Mouse (Mus musculus): ENCODE measurements around the gene Zfp704.
"Not testable (repeated sequence)": the region's sequence is repeated elsewhere in the genome, so short reads cannot be mapped to it uniquely, and the experiment has no call there.

Gene Zfp704

GRCm38 (mm10) chr3:9598061-9598460 lies 11.8 kb downstream of the Zfp704 start:
- no peak for DNase-seq (ENCODE audit: low read depth, low spot score)

DNA sequence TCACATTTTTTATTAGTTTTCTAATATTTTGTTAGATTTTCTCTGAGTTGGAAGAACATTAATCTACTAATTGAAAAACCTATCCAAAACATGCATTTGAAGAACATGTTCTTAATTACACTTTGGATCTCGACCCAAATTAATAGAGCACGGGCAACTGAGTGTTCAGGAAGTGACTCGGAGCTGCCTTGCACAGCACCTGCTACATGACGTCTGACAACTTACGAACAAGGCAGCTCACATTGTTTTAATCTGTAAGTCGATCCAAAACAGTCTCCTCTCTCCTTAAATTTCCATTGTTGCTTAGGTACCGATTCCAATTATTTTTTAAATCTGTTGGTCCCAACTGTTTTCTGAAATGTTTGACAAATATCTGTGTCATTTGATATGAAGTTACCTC lies 15.4 kb downstream of the Zfp704 start:
- DNase-seq (ENCODE audit: low read depth, low spot score): no peak

- DNase-seq (ENCODE audit: low read depth, low spot score): peak; percentile 82
Observed at GRCm38 (mm10) chr3:9593832-9594231, 16.1 kb downstream of the Zfp704 start.

GRCm38 (mm10) chr3:9591416-9592110 lies 18.3 kb downstream of the Zfp704 start:
- no peak for DNase-seq (ENCODE audit: low read depth, low spot score)

DNA sequence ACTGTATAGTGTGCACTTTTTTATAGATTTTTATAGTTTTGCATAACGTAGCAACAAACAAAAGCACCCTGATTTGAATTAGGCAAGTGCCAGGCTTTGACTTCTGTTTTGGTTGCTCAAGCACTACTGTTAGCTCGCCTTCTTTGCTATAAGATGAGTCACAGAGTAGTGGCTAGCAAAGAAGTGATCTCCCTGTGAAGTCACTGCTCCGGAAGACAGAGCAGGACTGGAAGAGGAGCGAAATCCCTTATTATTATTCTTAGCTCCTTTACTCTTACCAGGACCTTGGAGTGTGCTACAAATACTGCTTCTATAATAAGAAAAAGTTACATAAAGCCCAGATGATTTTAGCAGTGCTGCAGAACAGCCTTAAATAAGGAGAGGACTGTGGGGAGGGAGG lies 21.2 kb downstream of the Zfp704 start:
- peak; percentile 67 for DNase-seq (ENCODE audit: low read depth, low spot score)

DNA sequence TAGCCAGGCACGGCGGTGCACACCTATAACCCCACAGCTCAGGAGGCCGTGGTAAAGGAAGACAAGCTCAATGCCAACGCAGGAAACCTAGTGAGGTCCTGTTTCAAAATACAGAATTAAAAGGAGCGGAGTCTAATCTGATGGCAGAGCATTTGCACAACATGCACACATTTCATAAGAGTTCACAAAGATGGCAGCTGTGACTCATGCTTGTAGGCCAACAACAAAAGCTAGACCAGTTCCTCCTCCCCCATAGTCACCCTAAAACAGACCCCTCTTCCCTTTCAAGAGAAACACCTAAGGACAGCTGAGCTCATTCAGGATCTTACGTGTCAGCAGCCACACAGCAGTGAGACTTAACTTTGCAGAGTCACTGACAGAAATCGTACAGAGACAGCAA lies 22.6 kb downstream of the Zfp704 start:
- no peak for DNase-seq (ENCODE audit: low read depth, low spot score)

DNA sequence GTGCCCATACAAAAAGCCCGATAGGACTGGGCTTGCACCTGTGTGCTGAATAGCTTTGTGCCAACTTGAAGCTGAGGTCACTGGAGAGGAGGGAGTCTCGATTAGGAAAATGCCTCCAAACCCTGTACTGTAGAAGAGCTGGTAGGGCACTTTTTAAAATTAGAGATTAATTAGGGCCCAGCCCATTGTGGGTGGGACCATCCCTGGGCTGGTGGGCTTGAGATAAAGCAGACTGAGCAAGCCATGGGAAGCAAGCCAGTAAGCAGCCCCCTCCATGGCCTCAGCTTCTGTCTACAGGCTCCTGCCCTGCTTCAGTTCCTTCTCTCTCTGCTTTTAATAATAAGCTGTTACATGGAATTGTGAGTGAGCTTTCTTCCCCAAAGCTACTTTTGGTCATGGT lies 26.4 kb downstream of the Zfp704 start:
- DNase-seq (ENCODE audit: low read depth, low spot score): no peak

DNA sequence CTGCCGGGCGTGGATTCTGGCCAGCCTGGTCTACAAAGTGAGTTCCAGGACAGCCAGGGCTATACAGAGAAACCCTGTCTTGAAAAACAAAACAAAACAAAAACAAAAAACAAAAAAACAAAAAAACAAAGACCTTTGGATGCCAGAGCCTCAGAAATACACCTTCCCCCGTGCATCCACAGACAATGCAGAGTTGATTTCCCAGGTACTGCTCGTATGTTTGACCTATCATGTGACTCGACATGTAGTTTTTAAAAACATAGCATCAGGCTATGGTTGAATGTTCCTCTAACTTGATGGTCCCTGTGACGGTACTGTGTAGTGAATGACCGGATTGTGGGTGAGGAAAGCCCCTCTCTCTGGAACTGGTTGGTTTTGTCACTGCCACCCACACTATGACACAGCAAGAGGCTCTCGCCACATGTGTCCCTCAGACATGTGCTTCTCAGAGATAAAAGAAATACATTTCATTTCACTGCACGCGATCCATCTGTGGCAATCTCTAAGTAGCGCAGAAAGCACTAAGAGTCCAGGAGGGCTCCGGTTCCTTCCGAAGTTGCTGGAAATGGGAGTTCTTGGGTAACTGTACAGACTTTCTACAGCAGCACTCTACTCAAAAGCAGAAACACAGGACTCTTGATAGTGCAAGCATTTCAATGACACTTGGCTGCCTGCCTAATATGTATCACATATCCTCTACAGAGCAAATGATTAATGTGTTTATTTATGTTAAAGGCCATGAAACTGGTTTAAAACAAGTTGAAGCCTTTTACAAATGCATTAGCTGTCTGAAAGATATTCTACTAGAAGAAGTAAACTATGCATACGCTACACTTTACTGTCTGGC lies 28.7 kb downstream of the Zfp704 start:
- no peak for DNase-seq (ENCODE audit: low read depth, low spot score)

- no peak for DNase-seq (ENCODE audit: low read depth, low spot score)
Observed at GRCm38 (mm10) chr3:9580102-9580501, 29.8 kb downstream of the Zfp704 start.

DNA sequence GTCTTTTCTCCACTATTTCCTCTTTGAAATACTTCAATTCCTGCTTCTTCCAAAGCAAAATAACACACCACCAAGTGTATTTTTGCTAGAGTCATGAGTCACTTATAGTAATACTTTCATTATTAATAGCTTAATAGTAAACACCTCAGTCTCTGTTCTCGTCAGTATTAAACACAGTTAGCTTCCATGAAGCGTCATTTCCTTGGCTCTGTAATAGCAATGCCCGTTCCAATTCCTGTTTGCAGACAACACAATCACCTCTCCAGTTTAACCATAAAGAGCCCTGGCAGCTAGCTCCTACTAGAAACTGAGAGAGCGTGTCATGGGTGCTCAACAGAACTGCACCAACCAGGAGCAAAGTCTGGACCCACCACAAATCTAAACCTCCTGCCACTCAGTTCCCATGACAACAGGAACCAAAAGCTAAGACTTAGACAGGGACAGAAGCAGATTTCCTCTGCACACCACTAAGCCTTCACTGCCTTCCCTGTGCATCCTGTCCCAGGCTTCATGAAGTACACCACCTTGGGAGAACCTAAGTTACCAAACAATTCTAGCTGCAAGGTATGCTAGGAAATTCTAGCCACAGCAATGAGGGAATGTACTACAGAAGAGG lies 30.7 kb downstream of the Zfp704 start:
- DNase-seq (ENCODE audit: low read depth, low spot score): no peak

GRCm38 (mm10) chr3:9576872-9577271 lies 33.0 kb downstream of the Zfp704 start:
- DNase-seq (ENCODE audit: low read depth, low spot score): no peak

GRCm38 (mm10) chr3:9574305-9574704 lies 35.6 kb downstream of the Zfp704 start:
- no peak for DNase-seq (ENCODE audit: low read depth, low spot score)

DNA sequence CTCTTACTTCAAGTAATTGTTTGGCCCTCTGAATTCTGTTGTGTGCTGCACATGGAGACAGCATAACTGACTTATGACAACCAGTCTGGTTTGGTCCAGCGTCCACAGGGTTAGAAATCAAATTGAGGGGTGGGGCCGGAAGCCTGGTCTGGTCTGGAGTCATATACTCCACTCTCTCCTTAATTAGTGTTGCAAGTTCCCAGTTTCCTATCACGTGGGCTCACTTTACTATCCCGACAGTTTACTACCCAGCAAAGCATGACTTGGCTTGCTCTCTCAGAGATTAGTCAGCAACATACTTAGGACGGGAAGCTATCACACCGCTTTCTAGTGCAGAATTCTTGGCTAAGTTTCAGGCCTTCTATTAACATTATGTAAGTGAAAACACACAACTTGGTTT lies 36.3 kb downstream of the Zfp704 start:
- peak; percentile 72 for DNase-seq (ENCODE audit: low read depth, low spot score)

GRCm38 (mm10) chr3:9572261-9572660 lies 37.6 kb downstream of the Zfp704 start:
- peak; percentile 45 for DNase-seq (ENCODE audit: low read depth, low spot score)

DNA sequence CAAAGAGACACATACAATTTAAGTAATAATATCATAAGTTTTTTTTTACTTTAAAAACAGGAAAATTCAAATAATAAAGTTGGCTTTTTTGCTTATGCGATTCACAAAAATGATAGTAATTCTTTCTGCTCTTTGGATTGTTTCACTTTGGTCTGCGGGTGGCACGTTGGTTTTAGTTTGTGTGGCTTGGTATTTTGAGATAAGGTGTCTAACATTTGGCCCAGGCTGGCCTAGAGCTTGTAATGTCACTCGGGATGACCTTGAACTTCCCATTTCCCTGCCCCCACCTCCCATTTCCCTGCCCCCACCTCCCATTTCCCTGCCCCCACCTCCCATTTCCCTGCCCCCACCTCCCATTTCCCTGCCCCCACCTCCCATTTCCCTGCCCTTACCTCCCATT lies 39.1 kb downstream of the Zfp704 start:
- no peak for DNase-seq (ENCODE audit: low read depth, low spot score)

- DNase-seq (ENCODE audit: low read depth, low spot score): not testable (repeated sequence)
Observed at GRCm38 (mm10) chr3:9569706-9570105, 40.2 kb downstream of the Zfp704 start.

GRCm38 (mm10) chr3:9568565-9569228 lies 41.2 kb downstream of the Zfp704 start:
- DNase-seq (ENCODE audit: low read depth, low spot score): no peak

- no peak for DNase-seq (ENCODE audit: low read depth, low spot score)
Observed at GRCm38 (mm10) chr3:9567948-9568347, 41.9 kb downstream of the Zfp704 start.

DNA sequence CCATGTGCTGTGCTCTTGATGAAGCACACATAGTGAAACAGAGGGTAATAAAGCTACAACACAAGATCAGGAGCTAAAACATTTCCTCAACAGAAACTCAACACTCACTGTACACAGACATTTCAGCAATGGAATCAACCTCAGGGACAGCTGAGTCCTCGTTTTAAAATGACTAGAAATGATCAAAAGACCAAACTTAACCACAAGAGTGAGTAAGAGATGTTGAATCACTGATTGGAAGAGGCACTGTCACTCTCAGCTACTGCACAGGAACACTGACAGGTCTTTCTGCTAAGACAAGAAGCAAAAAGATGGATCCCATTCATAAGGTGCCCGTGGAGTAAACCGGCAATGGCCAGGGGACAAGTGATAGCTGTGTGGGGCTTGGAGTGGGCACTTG lies 43.1 kb downstream of the Zfp704 start:
- DNase-seq (ENCODE audit: low read depth, low spot score): no peak

- no peak for DNase-seq (ENCODE audit: low read depth, low spot score)
Observed at GRCm38 (mm10) chr3:9563562-9563961, 46.3 kb downstream of the Zfp704 start.

GRCm38 (mm10) chr3:9562649-9563328 lies 47.1 kb downstream of the Zfp704 start:
- no peak for DNase-seq (ENCODE audit: low read depth, low spot score)
